Mouse (Mus musculus): Measurements from ENCODE around the gene Med6.

The Med6 gene

DNA sequence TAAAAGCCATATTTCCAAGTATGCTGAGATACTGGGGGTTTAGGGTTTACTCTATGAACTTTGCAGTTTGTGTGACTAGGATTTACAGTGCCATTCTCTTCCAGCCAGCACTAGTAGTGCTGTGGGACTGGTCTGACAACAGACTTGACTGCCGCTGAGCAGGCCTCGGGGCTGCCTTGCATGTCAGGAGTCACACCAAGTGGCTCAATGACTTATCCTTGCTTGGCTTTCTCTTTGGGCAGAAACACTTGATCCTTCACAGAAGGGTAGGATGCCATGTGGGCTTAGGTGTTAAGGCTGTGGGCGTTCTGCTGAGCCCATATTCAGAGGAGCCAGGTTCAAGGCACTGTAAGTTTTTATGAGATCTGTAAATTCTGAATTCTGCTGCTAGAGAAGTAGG is 45.5 kb downstream of the Med6 start:
- no peak for DNase-seq (ENCODE audit: low read depth)

DNA sequence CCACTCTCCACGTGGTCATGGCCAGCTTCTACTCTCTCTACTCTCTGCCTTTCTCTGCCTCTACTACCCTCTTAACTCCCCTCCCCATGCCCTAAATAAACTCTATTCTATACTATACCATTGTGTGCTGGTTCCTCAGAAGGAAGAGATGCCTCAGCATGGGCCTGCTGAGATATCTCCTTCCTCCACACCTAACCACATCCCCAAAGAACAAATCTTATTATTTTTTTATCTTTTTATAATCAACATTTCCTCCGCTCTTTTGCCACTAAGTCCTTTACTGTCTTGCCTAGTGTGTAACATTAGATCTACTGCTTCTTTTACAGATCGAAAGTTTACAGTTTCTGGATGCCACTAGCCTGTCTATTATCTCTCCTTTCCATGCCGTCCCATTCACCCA is 47.6 kb downstream of the Med6 start:
- DNase-seq (ENCODE audit: low read depth): peak; percentile 79

DNA sequence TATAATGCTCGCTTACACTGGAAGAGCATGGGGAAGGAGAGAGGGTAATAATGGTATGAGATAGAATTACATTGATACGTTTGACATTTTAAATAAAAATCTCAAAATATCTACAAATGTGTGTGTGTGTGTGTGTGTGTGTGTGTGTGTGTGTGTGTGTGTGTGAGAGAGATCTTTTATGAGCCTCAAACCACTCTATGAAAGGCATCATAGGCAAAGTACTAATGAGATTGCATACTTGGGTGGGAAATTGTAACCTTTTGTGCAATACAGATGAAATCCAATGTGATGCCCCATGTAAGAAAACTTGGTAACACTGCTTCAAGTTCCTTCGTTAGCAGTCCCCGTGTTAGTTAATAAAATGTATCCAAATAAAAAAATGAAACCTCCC is 61.8 kb downstream of the Med6 start:
- no peak for DNase-seq (ENCODE audit: low read depth)

- DNase-seq (ENCODE audit: low read depth): peak; percentile 92
Measured at GRCm38 (mm10) chr12:81532316-81533028, 62.3 kb downstream of the Med6 start, which contains the start of the genes Gm20498 and Synj2bp. Gene Gm20498 (minus strand): TSS chr12:81532905. Gene Synj2bp (minus strand): TSS chr12:81532911.

DNA sequence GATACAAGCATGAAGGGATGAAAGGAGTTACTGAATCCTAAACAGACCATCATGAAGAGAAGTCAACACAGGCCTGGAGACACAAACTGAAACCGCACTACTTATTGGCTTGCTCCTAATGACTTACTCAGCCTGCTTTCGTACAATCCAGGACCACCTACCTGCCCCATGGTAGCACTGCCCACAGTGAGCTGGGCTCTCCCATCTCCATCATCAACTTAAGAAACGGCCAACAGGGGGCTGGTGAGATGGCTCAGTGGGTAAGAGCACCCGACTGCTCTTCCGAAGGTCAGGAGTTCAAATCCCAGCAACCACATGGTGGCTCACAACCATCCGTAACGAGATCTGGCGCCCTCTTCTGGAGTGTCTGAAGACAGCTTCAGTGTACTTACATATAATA is 64.2 kb downstream of the Med6 start:
- peak; percentile 47 for DNase-seq (ENCODE audit: low read depth)

Measured in 416B (cell line).